Mouse (Mus musculus) bone marrow, adult 2 months (tissue): ENCODE results near the gene Erh.
A peak's percentile ranks its signal among the peaks of the same experiment; 100 is the strongest.

Source experiments
- CTCF ChIP-seq: fragments of 200-500 bp; IDR thresholded peaks from 2 replicates; pipeline ENCODE4 v1.5.1; 2011; ENCODE audit warnings: low read length, control low read depth; ENCODE audit not compliant: control insufficient read depth, insufficient read depth
- POLR2A ChIP-seq: fragments of 200-500 bp; IDR thresholded peaks from 2 replicates; pipeline ENCODE4 v1.6.1; 2011; ENCODE audit warnings: low read depth, mild to moderate bottlenecking, control low read depth, low read length, borderline replicate concordance; ENCODE audit not compliant: control insufficient read depth

DNA sequence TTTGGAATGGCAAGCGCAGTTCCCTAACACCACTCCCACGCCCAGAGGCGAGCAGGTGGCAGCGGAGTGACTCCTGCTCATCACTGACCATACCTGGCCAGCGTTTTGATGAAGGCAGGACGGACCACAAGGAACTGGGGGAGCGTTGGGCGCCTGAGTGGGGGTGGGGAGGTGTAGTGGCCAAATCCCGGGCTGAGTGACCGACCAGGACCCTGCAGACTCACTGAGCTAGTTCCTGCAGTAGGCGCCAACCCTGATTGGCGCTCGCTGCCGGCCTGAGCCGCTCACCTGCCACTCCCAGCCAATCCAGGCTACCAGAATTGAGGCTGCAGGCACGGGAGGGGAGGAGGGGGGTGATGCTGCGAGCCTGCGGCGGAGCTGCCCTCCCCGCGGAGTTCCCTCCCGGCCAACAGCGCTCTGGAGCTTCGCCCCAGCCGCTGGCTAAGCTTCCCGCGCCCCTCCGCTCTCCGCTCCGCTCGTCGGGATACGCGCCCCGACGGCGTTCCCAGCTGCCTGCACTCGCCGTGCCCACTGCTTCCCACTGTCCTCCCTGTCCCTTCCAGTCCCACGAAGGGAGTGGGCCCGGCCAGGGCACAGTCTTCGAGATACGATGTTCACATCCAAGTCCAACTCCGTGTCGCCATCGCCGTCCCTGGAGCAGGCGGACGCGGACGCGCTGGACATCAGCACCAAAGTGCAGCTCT, 48.3 kb upstream of the Erh start, which contains the start of gene Plekhd1:
- no peak for TF ChIP-seq CTCF
- 0 out of 2 replicates have a peak, but pooled peaks have one; percentile 19 for TF ChIP-seq POLR2A
